Mouse (Mus musculus) gonadal fat pad, adult 2 months (tissue): Measurements from ENCODE around the gene Ttbk2. TPM values are rescaled to one million over a fixed set of nuclear protein-coding genes. Genes with fewer than 3 reads are reported as not detected.

Experiments
- polyA plus RNA-seq: library from polyadenylated mRNA; depleted of rRNA; stranded (reverse); fragments of >200 nt; gene quantifications from 2 replicates; pipeline ENCODE4 v1.2.3, GENCODE M21; 2012; rRNA removed

Gene Ttbk2
- polyA plus RNA-seq, 1 experiment, result 3.1 TPM

Other genes starting within 250 kb of the Ttbk2 start
- gene Haus2, start 241.2 kb downstream of the Ttbk2 start, polyA plus RNA-seq, result 3.4 and 4.7 TPM in 2 replicates
- gene Lrrc57, start 241.1 kb downstream of the Ttbk2 start, polyA plus RNA-seq, result 11.0 and 13.8 TPM in 2 replicates
- 7.0 and 9.9 TPM in 2 replicates for gene Stard9, start 221.5 kb downstream of the Ttbk2 start, polyA plus RNA-seq
- gene Cdan1, start 476 bp downstream of the Ttbk2 start, polyA plus RNA-seq, result 13.9 and 16.4 TPM in 2 replicates
- gene Ubr1, start 120.1 kb upstream of the Ttbk2 start, polyA plus RNA-seq, result 31.0 and 33.1 TPM in 2 replicates
- gene Tmem62, start 126.4 kb upstream of the Ttbk2 start, polyA plus RNA-seq, result 10.7 and 12.2 TPM in 2 replicates
- gene Ccndbp1, start 157.8 kb upstream of the Ttbk2 start, polyA plus RNA-seq, result 28.4 and 32.4 TPM in 2 replicates
- gene Epb42, start 186.5 kb upstream of the Ttbk2 start, polyA plus RNA-seq, result 0.04 and 0.11 TPM in 2 replicates
- 0.23 TPM in 1 of 2 replicates, not detected in the other for gene Tgm5, start 235.2 kb upstream of the Ttbk2 start, polyA plus RNA-seq